Mouse (Mus musculus): ENCODE results near the gene Olfr749.
"Not testable (repeated sequence)": the region's sequence is repeated elsewhere in the genome, so short reads cannot be mapped to it uniquely, and the experiment has no call there.

The Olfr749 gene

DNA sequence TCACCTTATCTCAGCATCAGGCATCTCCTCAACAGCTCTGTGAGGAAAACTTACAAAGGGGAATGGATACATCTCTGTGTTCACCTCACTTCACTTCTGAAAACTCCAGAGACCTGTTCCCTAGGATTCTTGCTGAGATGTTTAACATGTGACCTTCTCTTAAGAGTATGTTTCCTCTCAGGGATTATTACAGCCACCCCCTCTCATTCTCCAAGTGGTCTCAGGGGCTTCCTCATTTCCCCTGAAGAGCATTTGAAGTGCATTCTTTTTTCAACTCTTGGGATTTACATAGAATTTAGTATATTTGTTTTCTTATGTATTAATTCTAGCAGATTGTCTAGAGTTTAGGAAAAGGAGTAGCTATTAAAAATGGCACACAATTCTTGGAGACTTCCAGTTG, at the start of gene Olfr749:
TSS of gene Olfr749 (minus strand) at position 101 of the 400 bp plus-strand sequence.
- no peak for DNase-seq

DNA sequence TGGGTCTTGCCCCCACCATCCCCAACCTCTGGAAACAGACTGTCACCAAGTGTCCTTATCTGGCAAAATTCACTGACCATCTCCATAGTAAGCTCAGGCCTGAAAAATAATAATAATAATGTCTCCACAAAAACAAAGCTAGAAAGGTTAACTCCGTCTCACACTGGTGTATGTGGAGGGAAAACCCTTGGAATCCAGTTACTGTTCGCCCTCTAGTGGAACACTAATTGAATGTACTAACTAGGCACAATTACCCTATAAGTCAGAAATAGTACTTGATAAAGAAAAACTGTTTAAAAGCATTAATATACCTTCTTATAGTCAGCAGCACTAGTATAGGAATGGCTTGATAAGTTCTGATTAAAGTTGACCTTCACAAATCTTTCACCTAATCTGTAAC, 43.3 kb upstream of the Olfr749 start:
- DNase-seq, result no peak

DNA sequence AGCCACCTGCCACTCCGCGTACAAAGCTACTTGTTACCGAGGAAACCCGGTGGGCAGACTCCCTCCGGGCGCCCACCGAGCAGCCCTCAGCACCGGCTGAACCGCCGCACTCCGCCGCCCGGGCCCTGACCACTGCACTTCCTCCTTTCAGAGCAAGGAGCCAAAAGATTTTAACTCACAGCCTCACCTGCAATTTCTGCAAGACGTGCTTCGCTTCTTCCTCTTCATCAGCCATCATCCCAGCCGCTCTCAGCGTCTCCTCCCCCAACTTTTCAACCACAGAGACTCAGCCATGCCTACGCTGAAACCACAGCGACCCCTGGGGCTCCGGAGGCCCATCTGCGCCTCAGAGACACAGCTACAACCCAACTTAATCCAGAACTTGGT, 40.4 kb upstream of the Olfr749 start, which contains the start of gene Ttc5:
TSS of gene Ttc5 (minus strand) at position 269 of the 387 bp plus-strand sequence.
- peak; percentile 88 for DNase-seq

DNA sequence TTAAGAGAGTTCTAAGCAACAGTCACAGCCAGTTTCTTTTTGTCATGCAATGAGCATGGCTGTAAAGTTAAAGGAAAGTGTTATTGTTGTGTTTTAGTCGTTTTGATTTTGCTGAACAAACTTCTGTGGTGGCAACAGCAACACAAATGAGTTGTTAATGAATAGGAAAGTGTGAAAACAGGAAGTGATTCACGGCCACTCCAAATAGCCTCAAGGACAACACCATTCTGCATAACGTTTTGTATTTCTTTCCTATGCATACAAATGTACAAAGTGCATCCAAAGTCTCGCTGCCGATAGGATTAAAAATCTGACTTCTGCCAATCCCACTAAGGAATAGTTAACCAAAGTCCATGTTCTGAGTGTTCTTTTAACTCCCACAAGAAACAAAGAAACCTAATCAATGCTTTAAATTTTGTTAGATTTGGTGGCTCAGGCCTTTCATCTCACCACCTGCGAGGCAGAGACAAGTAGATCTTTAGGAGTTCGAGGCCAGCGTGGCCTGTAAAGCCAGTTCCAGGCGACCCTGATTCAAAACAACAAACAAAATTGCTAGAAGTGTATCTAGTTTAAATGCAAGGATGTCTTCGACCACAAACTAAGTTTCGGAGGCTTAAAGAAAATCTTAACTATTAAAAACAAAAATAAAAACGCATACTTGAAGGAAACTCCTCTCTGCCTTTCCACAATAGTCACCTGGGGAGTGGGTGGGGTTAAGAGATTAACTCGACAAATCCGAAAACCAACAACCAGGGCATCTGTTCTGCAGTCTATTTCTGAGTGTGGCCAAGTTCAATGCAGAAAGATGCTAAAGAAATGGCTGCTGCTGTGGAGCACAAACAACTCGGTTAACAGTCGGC, 39.7 kb upstream of the Olfr749 start:
- DNase-seq, result no peak

DNA sequence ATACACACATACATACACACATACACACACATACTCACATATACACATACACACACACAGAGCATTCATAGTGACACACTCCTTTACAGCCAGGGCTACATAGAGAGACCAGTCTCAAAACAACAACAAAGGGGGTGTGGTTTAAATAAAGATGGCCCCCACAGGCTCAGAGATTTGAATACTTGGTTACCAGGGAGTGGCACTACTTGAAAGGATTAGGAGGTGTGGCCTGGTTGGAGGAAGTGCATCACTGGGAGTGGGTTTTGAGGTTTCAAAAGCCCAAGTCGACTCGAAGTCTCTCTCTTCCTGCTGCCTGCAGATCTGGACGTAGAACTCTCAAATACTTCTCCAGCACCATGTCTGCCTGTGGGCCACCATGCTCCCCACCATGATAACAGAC, 37.3 kb upstream of the Olfr749 start:
- no peak for DNase-seq

DNA sequence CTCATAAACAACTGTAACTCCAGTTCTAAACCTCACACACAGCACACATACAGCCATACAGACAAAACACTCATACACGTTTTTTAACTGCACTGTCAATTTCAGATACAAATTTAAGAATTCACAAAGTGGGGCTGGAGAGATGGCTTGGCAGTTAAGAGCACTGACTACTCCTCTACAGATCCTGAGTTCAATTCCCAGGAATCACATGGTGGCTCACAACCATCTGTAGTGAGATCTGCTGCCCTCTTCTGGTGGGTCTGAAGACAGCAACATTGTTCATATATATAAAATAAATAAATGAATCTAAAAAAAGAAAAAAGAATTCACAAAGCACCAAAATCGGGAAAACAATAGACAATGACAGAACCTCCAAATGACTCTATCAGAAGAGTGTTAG, 26.4 kb upstream of the Olfr749 start:
- DNase-seq, result no peak

DNA sequence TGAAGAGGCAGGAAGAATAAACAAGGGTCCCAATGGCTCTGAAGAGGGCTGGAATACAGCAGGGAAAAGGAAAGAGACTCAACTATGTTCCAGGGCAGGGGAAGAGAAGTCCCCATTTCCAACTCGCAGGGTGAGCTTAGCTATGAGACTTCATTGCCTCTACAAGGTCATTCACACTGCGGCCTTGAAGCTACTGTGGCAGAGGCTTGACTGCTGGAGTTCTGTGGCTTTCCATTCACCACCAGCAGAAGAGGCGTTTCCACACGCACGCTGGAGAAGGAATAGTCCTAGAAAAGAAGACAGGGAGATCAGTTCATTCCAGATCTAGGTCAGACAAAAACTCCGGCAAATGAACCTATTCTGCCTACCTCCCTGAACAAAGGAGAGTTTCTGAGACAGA, 20.8 kb upstream of the Olfr749 start:
- no peak for DNase-seq

DNA sequence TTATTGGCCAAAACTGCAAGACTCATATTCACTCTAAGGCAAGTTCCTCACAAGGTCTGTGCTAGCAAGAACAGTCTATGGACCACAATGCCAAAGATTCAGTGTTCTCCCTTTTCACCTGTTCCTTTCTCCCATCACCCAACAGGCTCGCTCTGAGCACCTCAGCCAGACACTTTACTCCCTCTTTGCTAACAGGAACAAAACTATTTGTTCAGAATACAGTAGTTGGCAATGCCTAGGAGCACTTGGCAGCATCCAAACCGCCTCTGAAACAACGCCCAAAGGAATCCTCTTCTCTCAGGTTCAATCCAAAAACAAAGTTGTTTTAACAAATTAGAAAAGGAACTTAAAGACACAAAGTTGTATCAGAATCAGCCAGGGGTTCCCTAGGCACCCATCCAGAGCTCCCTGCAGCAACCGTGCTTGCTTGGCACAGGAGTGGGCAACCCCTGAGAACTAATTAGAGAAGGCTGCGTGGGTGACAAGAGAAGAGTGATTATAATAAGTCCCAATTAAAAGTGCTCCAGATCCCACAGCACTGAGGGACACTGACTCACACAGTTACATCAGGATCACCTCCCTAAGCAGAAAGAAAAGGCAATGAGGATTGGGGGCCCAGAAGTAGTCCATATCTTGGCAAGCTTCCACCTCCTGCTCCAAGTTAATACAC, 13.7 kb upstream of the Olfr749 start:
- peak; percentile 49 for DNase-seq

DNA sequence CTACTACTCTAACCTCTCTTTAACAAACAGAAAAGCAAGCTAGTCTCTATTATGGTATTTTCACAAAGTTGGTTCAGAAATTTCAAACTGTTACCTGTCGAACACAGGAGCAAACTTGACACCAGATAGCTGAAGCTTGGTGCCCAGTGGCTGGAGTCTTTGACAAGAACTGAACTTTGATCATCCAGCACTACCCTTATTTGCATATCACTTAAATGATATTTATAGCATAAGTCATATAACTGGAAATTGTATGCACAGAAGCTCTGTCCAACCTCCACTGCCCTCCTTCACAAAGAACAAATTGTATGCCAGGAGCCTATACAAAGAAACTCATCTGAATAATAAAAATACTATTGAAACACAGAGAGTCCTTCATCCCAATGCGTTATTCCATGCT, 3.3 kb downstream of the Olfr749 start:
- no peak for DNase-seq

DNA sequence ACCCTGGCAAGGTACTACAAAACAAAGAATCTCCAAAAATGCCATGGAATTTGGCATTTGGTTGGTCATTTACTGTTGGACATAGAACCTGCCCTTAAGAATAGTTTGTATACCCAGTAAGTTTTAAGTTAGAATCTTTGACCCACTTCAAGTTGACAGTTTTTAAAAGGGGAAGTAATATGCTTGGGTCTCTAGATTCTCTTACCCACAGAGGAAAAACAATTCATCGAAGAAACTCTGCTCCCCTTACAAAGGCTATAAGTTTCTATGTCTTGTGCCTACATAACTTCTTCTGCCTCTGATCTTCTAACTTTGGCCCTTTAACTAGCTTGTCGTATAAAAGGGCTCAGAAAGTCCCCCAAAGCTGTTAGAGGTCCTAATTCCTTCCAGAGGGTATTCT, 4.6 kb downstream of the Olfr749 start:
- DNase-seq, result no peak

DNA sequence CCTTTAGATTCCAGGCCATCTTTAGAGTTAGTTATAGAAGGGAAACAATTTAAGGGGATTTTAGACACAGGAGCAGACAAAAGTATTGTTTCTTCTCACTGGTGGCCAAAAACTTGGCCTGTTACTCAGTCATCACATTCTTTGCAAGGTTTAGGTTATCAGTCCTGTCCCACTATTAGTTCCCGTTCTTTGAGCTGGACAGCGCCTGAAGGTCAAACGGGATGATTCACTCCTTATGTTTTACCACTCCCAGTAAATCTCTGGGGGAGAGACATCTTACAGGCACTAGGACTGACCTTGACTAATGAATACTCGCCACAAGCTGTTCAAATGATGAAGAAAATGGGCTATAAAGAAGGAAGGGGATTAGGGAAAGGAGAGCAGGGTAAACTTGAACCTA, 22.5 kb downstream of the Olfr749 start:
- not testable (repeated sequence) for DNase-seq

DNA sequence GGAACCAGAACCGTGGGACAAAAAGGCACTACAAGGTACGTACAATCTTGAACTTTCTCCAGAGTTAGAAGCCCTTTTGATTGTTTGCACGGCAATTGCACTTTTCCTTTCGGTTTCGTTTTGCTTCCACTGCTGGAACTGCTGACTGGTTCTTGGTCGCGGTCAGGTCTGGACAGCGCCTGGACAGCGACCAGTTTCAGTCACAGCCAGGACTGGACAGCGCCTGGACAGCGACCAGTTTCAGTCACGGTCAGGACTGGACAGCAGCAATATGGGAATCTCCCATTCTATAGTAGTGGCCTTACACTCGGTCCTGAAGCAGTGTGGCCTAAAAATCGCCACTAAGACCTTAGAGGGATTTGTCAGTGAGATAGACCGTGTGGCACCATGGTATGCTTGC, 25.0 kb downstream of the Olfr749 start:
- not testable (repeated sequence) for DNase-seq

DNA sequence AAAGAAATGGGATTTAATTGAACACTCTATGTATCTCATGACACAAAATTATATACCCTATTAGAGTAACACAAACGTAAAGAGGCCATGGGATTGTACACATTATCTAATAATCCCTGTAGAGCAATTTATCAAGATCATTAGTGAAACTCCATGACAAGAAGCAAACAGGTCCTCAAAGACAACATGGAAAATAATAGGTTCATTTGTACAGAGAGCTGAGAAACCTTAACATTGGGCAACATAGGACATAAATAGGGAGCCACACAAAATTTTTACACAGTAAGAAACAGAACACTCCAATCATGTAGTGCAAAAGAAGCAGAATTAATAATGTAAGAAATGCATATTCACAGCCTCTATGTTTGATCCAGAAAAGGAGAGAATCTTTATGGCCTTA, 37.8 kb downstream of the Olfr749 start, which contains the start of gene Olfr748:
TSS of gene Olfr748 (plus strand) at position 301 of the 400 bp plus-strand sequence.
- DNase-seq, result no peak

DNA sequence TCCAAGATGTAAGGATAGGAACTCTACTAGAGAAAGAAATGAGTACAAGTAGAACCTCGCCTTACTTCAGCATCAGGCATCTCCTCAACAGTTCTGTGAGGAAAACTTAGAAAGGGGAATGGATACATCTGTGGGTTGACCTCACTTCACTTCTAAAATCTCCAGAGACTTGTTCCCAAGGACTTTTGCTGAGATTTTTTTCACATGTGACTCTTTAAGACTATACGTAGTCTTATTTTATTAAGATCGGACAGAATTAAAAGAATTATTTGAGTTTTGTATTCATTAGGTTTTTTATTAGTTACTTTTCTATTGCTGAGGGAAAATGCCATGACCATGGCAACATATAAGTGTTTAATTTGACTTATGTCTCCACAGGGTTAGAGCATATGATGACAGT, 51.8 kb downstream of the Olfr749 start, which contains the start of gene Olfr747:
TSS of gene Olfr747 (minus strand) at position 101 of the 400 bp plus-strand sequence.
- no peak for DNase-seq
